Mouse (Mus musculus): ENCODE measurements around the gene Efnb2. TPM values are rescaled to one million over a fixed set of nuclear protein-coding genes. Genes with fewer than 3 reads are reported as not detected.

The Efnb2 gene
- polyA plus RNA-seq, 1 experiment = 12.4 TPM

- Histone ChIP-seq H3K36me3 (ENCODE audit: control insufficient read depth, insufficient read depth, low read length) (no peaks in the 10 kb centered on the region), H3K27ac (ENCODE audit: insufficient read depth, low read length) (no peak overlapping the region), H3K4me3 (ENCODE audit: extremely low read depth, insufficient read depth, insufficient read length) (no peak overlapping the region), H3K4me1 (ENCODE audit: control insufficient read depth, insufficient read depth, insufficient read length) (no peaks in the 10 kb centered on the region), H3K27me3 (ENCODE audit: control insufficient read depth, insufficient read depth, low read length) (no peaks in the 10 kb centered on the region)
- no peak for TF ChIP-seq CTCF (IDR thresholded peaks at IDR 0.05; ENCODE audit: extremely low read depth, insufficient read depth, insufficient read length, insufficient replicate concordance)
- no peak for DNase-seq (ENCODE audit: low read depth in 1 of 2, low spot score in 2 of 2)
- 72% methylated on average over 5 of the region's 5 CpGs for WGBS
These were observed 88.8 kb downstream of the Efnb2 start for GRCm38 (mm10) chr8:8572272-8572671.

- H3K27me3 ChIP-seq (ENCODE audit: control insufficient read depth, insufficient read depth, low read length) = no peaks in the 10 kb centered on the region
- H3K4me1 ChIP-seq (ENCODE audit: control insufficient read depth, insufficient read depth, insufficient read length) = no peaks in the 10 kb centered on the region
- WGBS = 86% methylated on average over 7 of the region's 7 CpGs
- no peak for DNase-seq (ENCODE audit: low read depth in 1 of 2, low spot score in 2 of 2)
- no peak overlapping the region for H3K27ac ChIP-seq (ENCODE audit: insufficient read depth, low read length)
- TF ChIP-seq CTCF (IDR thresholded peaks at IDR 0.05; ENCODE audit: extremely low read depth, insufficient read depth, insufficient read length, insufficient replicate concordance) (no peak), POLR2A (IDR thresholded peaks at IDR 0.05; ENCODE audit: low read depth, low read length) (no peak)
- no peak overlapping the region for H3K4me3 ChIP-seq (ENCODE audit: extremely low read depth, insufficient read depth, insufficient read length)
- H3K36me3 ChIP-seq (ENCODE audit: control insufficient read depth, insufficient read depth, low read length) = no peaks in the 10 kb centered on the region
These were observed 89.3 kb downstream of the Efnb2 start for GRCm38 (mm10) chr8:8571625-8572215.

GRCm38 (mm10) chr8:8569280-8569679 lies 91.8 kb downstream of the Efnb2 start:
- no peak overlapping the region for H3K27ac ChIP-seq (ENCODE audit: insufficient read depth, low read length)
- no peak overlapping the region for H3K4me3 ChIP-seq (ENCODE audit: extremely low read depth, insufficient read depth, insufficient read length)
- 93% methylated on average over 10 of the region's 10 CpGs for WGBS
- no peaks in the 10 kb centered on the region for H3K27me3 ChIP-seq (ENCODE audit: control insufficient read depth, insufficient read depth, low read length)
- H3K4me1 ChIP-seq (ENCODE audit: control insufficient read depth, insufficient read depth, insufficient read length) = no peaks in the 10 kb centered on the region
- no peak for DNase-seq (ENCODE audit: low read depth in 1 of 2, low spot score in 2 of 2)
- no peaks in the 10 kb centered on the region for H3K36me3 ChIP-seq (ENCODE audit: control insufficient read depth, insufficient read depth, low read length)
- TF ChIP-seq POLR2A (IDR thresholded peaks at IDR 0.05; ENCODE audit: low read depth, low read length) (no peak), CTCF (IDR thresholded peaks at IDR 0.05; ENCODE audit: extremely low read depth, insufficient read depth, insufficient read length, insufficient replicate concordance) (no peak)

GRCm38 (mm10) chr8:8568215-8568773 lies 92.7 kb downstream of the Efnb2 start:
- no peak for DNase-seq (ENCODE audit: low read depth in 1 of 2, low spot score in 2 of 2)
- Histone ChIP-seq H3K4me3 (ENCODE audit: extremely low read depth, insufficient read depth, insufficient read length) (no peak overlapping the region), H3K27ac (ENCODE audit: insufficient read depth, low read length) (no peak overlapping the region), H3K36me3 (ENCODE audit: control insufficient read depth, insufficient read depth, low read length) (no peaks in the 10 kb centered on the region), H3K4me1 (ENCODE audit: control insufficient read depth, insufficient read depth, insufficient read length) (no peaks in the 10 kb centered on the region), H3K27me3 (ENCODE audit: control insufficient read depth, insufficient read depth, low read length) (no peaks in the 10 kb centered on the region)
- WGBS = 87% methylated on average over 9 of the region's 9 CpGs
- TF ChIP-seq POLR2A (IDR thresholded peaks at IDR 0.05; ENCODE audit: low read depth, low read length) (no peak), CTCF (IDR thresholded peaks at IDR 0.05; ENCODE audit: extremely low read depth, insufficient read depth, insufficient read length, insufficient replicate concordance) (no peak)

Other genes starting within 250 kb of the Efnb2 start
- gene Arglu1, start 29.3 kb upstream of the Efnb2 start, polyA plus RNA-seq (2012; rRNA removed) = 20.7 and 22.4 TPM in 2 replicates

Data from spleen, adult 2 months (tissue).